Mouse (Mus musculus): Measurements from ENCODE around the gene Atf6b. TPM values are rescaled to one million over a fixed set of nuclear protein-coding genes. Genes with fewer than 3 reads are reported as not detected.

Atf6b gene
- total and polyA plus RNA-seq, 2 experiments from 2014 or later: 57.4 to 83.0 TPM

DNA sequence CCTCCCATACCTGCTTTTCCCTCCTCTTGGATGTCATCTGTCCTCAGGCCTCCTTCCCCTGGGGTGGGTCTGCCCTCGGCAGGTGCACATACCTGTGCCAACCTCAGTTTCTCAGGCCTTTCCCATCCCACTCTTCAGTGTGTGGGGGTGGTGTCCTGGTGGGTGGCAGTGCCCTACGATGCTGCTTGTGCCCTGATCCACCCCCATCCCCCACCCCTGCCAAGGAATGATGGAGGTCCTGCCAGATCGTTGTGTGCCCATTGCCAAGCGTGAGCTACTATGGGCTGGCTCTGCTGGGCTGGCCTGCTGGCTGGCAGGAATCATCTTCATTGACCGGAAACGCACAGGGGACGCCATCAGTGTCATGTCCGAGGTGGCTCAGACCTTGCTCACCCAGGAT lies 35.9 kb upstream of the Atf6b start:
- WGBS: 93% methylated on average over 8 of the region's 8 CpGs
- Histone ChIP-seq H3K27me3 (ENCODE audit: insufficient read depth, low read length) (no peaks in the 10 kb centered on the region), H3K4me1 (ENCODE audit: insufficient read depth, low read length) (peaks cover 10% of the 10 kb centered on the region; the same call in 1 of the 2 replicates), H3K4me2 (ENCODE audit: low read depth, low read length, poor library complexity, severe bottlenecking) (no peak overlapping the region), H3K36me3 (ENCODE audit: insufficient read depth, low read length) (peaks cover 42% of the 10 kb centered on the region), H3K4me3 (ENCODE audit: low read depth, low read length) (no peak overlapping the region), H3K9ac (replicated peaks; ENCODE audit: low read length, poor library complexity, severe bottlenecking) (no peak overlapping the region), H3K27ac (ENCODE audit: low read depth, low read length) (no peak overlapping the region), H3K9me3 (ENCODE audit: low read length) (no peaks in the 10 kb centered on the region)
- ATAC-seq (ENCODE audit: low FRiP score) (no peak), DNase-seq (ENCODE audit: low spot score) (no peak)
- no peak for TF ChIP-seq CTCF (IDR thresholded peaks at IDR 0.05)

DNA sequence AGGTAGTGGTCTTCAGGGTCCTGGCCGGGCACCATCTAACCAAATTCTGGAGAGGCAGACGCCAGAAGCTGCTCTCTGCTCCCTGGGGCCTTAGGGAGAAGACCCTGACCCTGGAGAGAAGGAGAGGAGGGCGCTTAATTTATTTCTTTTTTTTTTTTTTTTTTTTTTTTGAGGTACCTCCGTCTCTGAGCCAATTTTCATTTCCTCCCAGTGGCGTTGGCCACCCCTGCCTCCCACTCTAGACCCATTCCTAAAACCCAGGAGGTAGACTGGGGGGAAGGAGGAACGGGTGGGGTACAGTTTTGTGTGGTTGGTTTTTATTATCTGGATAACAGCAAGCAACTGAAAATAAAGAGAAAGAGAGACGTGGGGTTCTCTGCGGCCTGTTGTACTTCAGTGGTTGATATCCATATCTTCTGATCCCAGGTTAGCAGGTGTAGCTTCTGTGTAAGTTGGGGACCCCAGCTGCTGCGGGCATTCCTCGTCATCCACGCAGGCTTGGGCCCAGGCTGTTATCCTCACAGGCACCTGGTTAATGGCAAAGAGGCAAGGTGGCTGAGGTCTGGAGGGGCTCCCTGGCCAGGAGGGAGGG lies 33.8 kb upstream of the Atf6b start:
- Histone ChIP-seq H3K4me2 (ENCODE audit: low read depth, low read length, poor library complexity, severe bottlenecking) (no peak overlapping the region), H3K9me3 (ENCODE audit: low read length) (no peaks in the 10 kb centered on the region), H3K27ac (ENCODE audit: low read depth, low read length) (no peak overlapping the region), H3K27me3 (ENCODE audit: insufficient read depth, low read length) (no peaks in the 10 kb centered on the region), H3K4me3 (ENCODE audit: low read depth, low read length) (no peak overlapping the region), H3K4me1 (ENCODE audit: insufficient read depth, low read length) (no peaks in the 10 kb centered on the region; the same call in 1 of the 2 replicates), H3K9ac (replicated peaks; ENCODE audit: low read length, poor library complexity, severe bottlenecking) (no peak overlapping the region), H3K36me3 (ENCODE audit: insufficient read depth, low read length) (peaks cover 52% of the 10 kb centered on the region)
- whole genome bisulfite sequencing: 87% methylated on average over 11 of the region's 11 CpGs
- no peak for ATAC-seq (ENCODE audit: low FRiP score)
- TF ChIP-seq CTCF (IDR thresholded peaks at IDR 0.05): no peak
- DNase-seq (ENCODE audit: low spot score): no peak

DNA sequence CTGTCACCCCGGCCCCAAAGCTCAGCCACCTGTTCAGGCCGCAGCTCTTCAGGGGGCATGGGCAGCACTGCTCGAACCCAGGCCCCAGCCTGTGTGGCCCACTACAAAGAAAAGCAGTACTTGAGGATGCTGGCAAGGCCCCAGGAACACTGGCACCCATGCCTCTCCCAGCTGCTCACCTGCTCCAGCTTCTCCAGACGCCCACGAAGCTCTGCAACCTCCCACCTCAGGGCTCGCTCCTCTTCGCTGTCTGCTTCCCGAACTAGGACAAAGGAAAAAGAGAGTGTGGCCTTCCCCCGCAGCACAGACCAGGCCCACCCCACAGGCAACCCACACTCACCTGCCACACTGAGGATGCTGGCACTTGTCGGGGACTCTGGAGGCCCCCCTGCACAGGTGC lies 33.1 kb upstream of the Atf6b start:
- TF ChIP-seq CTCF (IDR thresholded peaks at IDR 0.05): no peak
- no peak overlapping the region for H3K9ac ChIP-seq (replicated peaks; ENCODE audit: low read length, poor library complexity, severe bottlenecking)
- WGBS: 92% methylated on average over 10 of the region's 10 CpGs
- H3K4me3 ChIP-seq (ENCODE audit: low read depth, low read length): no peak overlapping the region
- H3K9me3 ChIP-seq (ENCODE audit: low read length): no peaks in the 10 kb centered on the region
- H3K36me3 ChIP-seq (ENCODE audit: insufficient read depth, low read length): peaks cover 52% of the 10 kb centered on the region
- H3K4me1 ChIP-seq (ENCODE audit: insufficient read depth, low read length): no peaks in the 10 kb centered on the region; the same call in 1 of the 2 replicates
- ATAC-seq (ENCODE audit: low FRiP score): no peak
- no peak overlapping the region for H3K27ac ChIP-seq (ENCODE audit: low read depth, low read length)
- H3K27me3 ChIP-seq (ENCODE audit: insufficient read depth, low read length): no peaks in the 10 kb centered on the region
- H3K4me2 ChIP-seq (ENCODE audit: low read depth, low read length, poor library complexity, severe bottlenecking): no peak overlapping the region
- no peak for DNase-seq (ENCODE audit: low spot score)

DNA sequence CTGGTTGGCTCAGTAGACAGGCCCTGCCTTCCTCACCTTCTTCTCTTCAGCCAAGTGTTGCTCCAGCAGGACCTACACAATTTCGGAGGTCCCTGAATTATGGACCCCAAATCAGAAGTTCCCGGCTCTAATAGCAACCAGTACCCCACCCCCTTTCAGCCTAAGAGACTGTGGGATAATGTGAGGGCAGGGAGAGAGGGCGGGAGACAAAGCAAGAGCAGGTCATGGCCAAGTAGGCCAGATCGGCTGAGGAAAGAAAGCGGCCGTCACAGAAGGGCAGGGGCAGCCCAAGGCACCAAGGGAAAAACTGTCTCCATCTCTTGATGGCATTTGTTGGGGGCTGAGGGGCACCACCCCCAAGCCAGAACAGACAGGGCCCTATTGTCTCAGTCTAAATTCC lies 31.1 kb upstream of the Atf6b start, which contains the start of gene Egfl8:
Gene Egfl8, minus strand, starts transcription at position 101 of the 400 bp plus-strand sequence.
- Histone ChIP-seq H3K36me3 (ENCODE audit: insufficient read depth, low read length) (peaks cover 51% of the 10 kb centered on the region), H3K9ac (replicated peaks; ENCODE audit: low read length, poor library complexity, severe bottlenecking) (no peak within 1 kb of the TSS), H3K4me2 (ENCODE audit: low read depth, low read length, poor library complexity, severe bottlenecking) (no peak within 1 kb of the TSS), H3K27me3 (ENCODE audit: insufficient read depth, low read length) (no peaks in the 10 kb centered on the region), H3K4me3 (ENCODE audit: low read depth, low read length) (no peak within 1 kb of the TSS), H3K9me3 (ENCODE audit: low read length) (no peaks in the 10 kb centered on the region), H3K4me1 (ENCODE audit: insufficient read depth, low read length) (no peaks in the 10 kb centered on the region), H3K27ac (ENCODE audit: low read depth, low read length) (no peak within 1 kb of the TSS)
- DNase-seq (ENCODE audit: low spot score) (no peak), ATAC-seq (ENCODE audit: low FRiP score) (no peak)
- WGBS: 67% methylated on average over 6 of the region's 6 CpGs
- no peak for TF ChIP-seq CTCF (IDR thresholded peaks at IDR 0.05)

DNA sequence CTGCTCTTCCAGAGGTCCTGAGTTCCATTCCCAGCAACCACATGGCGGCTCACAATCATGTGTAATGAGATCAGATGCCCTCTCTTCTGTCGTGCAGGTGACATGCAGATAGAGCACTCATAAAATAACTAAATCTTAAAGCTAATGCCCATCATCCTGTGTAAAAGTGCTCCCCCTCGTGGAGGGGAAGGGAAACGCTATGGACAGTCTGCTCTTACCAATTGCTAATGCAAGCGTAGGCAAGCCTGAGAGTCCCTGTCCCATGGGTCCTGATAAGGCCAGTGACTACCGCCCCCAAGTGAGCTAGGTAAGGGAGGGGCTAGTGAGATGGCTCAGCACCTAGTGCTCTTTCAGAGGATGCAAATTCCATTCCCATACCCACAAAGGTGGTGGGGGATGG lies 27.9 kb upstream of the Atf6b start:
- Histone ChIP-seq H3K27ac (ENCODE audit: low read depth, low read length) (no peak overlapping the region), H3K36me3 (ENCODE audit: insufficient read depth, low read length) (peaks cover 32% of the 10 kb centered on the region), H3K9me3 (ENCODE audit: low read length) (no peaks in the 10 kb centered on the region), H3K4me3 (ENCODE audit: low read depth, low read length) (no peak overlapping the region), H3K27me3 (ENCODE audit: insufficient read depth, low read length) (no peaks in the 10 kb centered on the region), H3K4me1 (ENCODE audit: insufficient read depth, low read length) (no peaks in the 10 kb centered on the region), H3K4me2 (ENCODE audit: low read depth, low read length, poor library complexity, severe bottlenecking) (no peak overlapping the region), H3K9ac (replicated peaks; ENCODE audit: low read length, poor library complexity, severe bottlenecking) (no peak overlapping the region)
- peak; percentile 74 for TF ChIP-seq CTCF (IDR thresholded peaks at IDR 0.05)
- WGBS: 21% methylated on average over 6 of the region's 6 CpGs
- ATAC-seq (ENCODE audit: low FRiP score): no peak
- DNase-seq (ENCODE audit: low spot score): no peak

DNA sequence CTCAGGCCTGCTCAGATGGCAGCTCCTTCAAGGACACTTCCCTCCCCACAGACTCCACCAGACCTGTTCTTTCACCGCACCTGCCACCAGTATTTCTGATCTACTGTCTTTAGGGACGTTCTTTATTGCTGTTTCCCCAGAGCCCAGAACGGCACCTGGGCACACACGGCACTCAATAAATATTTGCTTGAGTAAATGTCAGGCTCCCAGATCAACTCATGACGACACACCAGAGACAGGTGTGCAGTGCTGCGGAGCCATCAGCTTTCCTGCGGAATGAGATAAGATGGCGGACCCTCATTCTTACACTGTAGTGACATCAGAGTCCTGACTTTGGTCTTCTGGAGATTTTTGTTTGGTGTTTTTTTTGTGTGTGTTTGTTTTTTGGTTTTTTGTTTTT lies 25.9 kb upstream of the Atf6b start:
- no peak overlapping the region for H3K9ac ChIP-seq (replicated peaks; ENCODE audit: low read length, poor library complexity, severe bottlenecking)
- 93% methylated on average over 8 of the region's 8 CpGs for WGBS
- ATAC-seq (ENCODE audit: low FRiP score): no peak
- no peaks in the 10 kb centered on the region for H3K27me3 ChIP-seq (ENCODE audit: insufficient read depth, low read length)
- H3K4me1 ChIP-seq (ENCODE audit: insufficient read depth, low read length): peaks cover under 1% of the 10 kb centered on the region; the same call in 1 of the 2 replicates
- H3K9me3 ChIP-seq (ENCODE audit: low read length): no peaks in the 10 kb centered on the region
- peaks cover 21% of the 10 kb centered on the region for H3K36me3 ChIP-seq (ENCODE audit: insufficient read depth, low read length)
- H3K4me3 ChIP-seq (ENCODE audit: low read depth, low read length): no peak overlapping the region
- H3K4me2 ChIP-seq (ENCODE audit: low read depth, low read length, poor library complexity, severe bottlenecking): no peak overlapping the region
- TF ChIP-seq CTCF (IDR thresholded peaks at IDR 0.05): no peak
- H3K27ac ChIP-seq (ENCODE audit: low read depth, low read length): no peak overlapping the region
- no peak for DNase-seq (ENCODE audit: low spot score)
